Mouse (Mus musculus): ENCODE data around the gene Zfp462. TPM values are rescaled to one million over a fixed set of nuclear protein-coding genes. Genes with fewer than 3 reads are reported as not detected.

Zfp462 gene
- polyA plus RNA-seq, 1 experiment from 2014 or later, result 2.0 TPM

DNA sequence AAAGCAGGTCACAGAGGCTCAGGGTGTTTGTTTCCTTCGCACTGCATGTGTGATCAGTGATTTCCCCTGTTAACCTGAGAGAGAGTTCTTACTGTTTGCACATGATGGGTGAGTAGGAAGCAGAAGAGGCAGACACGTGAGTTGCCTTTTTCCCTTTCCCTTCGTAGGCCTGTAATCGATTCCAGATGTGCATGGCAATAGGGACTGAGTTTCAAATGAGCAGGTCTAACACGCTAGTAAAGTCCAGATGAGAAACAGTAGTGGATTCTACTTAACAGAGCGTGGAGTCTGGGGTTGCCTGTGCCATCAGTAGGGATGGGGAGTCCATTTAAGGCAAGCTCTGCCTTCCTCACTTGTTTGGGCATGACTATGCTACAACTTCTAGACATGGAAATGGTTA is 93.3 kb downstream of the Zfp462 start:
- ATAC-seq (replicated peaks; ENCODE audit: low FRiP score), result no peak
- 71% methylated on average over 6 of the region's 6 CpGs for WGBS

DNA sequence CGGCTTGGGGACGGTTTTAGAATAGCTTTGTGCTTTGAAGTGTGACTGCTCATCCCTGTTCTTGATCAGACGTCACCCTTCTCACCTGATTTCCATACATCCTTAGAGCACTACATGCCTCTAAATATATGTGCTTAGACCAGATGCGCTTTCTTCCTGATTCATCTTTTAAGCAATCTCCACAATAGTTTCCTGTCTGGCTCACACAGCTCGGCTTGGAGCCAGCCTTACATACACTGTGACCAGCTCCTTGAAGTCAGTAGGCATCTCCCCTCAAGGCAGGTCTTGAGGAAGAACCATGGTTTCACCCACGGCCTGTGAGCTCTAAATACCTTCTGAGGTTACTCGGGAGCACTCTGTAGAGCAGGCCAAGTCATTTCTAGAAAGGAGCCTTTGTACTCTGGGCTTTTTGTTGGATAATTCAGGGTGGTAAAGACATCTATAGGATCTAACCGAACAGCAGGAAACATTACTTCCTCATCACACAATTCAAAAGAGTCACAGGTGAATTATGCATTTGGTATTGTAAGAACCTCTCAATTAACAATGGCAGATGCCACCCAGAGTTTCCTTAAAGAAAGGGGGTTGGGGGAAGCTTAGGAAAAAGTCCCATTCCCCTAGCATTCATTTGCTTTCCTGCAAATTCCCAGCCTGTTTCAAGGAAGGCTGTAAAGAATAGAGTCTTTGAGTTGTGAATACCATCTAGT is 95.6 kb downstream of the Zfp462 start:
- H3K4me2 ChIP-seq, result no peak overlapping the region
- H3K4me1 ChIP-seq (replicated peaks; ENCODE audit: control insufficient read depth, insufficient read depth, low read length), result no peaks in the 10 kb centered on the region
- no peak for DNase-seq (ENCODE audit: low spot score)
- no peaks in the 10 kb centered on the region for H3K36me3 ChIP-seq (ENCODE audit: control insufficient read depth, insufficient read depth, low read length)
- ATAC-seq (replicated peaks; ENCODE audit: low FRiP score), result no peak
- H3K4me3 ChIP-seq (ENCODE audit: low read depth, low read length), result no peak overlapping the region
- no peaks in the 10 kb centered on the region for H3K27me3 ChIP-seq (replicated peaks; ENCODE audit: control insufficient read depth, insufficient read depth, low read length)
- 79% methylated on average over 8 of the region's 8 CpGs for WGBS
- H3K9me3 ChIP-seq (ENCODE audit: control insufficient read depth, low read length), result no peaks in the 10 kb centered on the region
- H3K9ac ChIP-seq (ENCODE audit: low read depth, low read length), result no peak overlapping the region
- no peak overlapping the region for H3K27ac ChIP-seq (ENCODE audit: low read depth, low read length)

More for the DNA sequence above, 93.3 kb downstream of the Zfp462 start:
- DNase-seq (ENCODE audit: low spot score), result no peak
- no peak overlapping the region for H3K27ac ChIP-seq (ENCODE audit: low read depth, low read length)
- no peaks in the 10 kb centered on the region for H3K9me3 ChIP-seq (ENCODE audit: control insufficient read depth, low read length)
- no peaks in the 10 kb centered on the region for H3K27me3 ChIP-seq (replicated peaks; ENCODE audit: control insufficient read depth, insufficient read depth, low read length)
- H3K9ac ChIP-seq (ENCODE audit: low read depth, low read length), result no peak overlapping the region
- H3K4me3 ChIP-seq (ENCODE audit: low read depth, low read length), result no peak overlapping the region
- H3K4me1 ChIP-seq (replicated peaks; ENCODE audit: control insufficient read depth, insufficient read depth, low read length), result no peaks in the 10 kb centered on the region
- H3K36me3 ChIP-seq (ENCODE audit: control insufficient read depth, insufficient read depth, low read length), result no peaks in the 10 kb centered on the region
- H3K4me2 ChIP-seq, result no peak overlapping the region

DNA sequence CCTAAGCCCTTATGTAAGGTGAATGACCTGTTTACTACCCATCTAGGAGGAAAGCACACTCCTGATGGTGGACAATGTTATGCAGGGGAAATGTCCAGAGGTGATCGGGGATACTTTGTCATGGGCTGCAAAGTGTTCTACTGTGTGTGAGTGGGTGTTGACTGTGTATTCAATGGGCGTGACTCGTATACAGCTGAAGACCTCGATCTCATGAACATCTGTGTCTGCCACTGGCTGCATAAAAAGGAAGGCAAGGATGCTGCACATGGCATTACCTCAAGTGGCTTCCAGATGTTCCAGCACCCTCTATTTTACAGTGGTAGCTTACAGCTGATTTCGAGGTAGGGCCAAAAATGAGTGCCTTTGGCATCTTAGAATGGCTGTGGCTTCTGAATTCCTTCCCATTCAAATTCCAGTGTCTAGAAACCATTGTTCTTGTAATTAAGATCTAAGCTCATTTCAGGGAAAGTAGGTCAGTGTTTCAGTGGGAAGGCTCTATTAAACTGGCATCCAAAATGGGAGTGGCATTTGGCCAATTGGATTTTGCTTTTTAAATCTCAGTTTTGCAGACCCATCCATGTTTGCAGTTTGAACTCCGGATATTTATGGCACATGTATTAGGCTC is 96.4 kb downstream of the Zfp462 start:
- 88% methylated on average over 6 of the region's 6 CpGs for WGBS
- ATAC-seq (replicated peaks; ENCODE audit: low FRiP score), result no peak

DNA sequence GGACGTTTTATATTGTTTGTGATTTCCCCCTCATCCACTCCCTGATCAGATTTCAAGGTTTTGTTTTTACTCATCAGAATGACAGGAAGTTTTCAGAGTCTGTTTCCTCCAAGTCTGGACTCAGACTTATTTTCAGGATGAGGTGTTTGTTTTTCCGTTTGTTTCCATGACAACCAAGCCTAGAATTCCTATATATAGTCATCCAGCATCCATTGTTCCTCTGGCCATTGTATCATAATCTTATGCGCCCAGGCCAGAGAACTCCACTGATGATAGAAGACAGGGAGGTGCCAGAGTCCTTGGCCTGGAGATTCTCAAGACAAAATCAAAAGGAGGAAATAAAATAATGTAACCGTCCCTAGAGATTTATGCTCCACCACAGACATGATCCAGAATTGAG is 97.7 kb downstream of the Zfp462 start:
- no peak overlapping the region for H3K9ac ChIP-seq (ENCODE audit: low read depth, low read length)
- no peaks in the 10 kb centered on the region for H3K27me3 ChIP-seq (replicated peaks; ENCODE audit: control insufficient read depth, insufficient read depth, low read length)
- ATAC-seq (replicated peaks; ENCODE audit: low FRiP score) (no peak), DNase-seq (ENCODE audit: low spot score) (no peak)
- H3K9me3 ChIP-seq (ENCODE audit: control insufficient read depth, low read length), result no peaks in the 10 kb centered on the region
- H3K4me1 ChIP-seq (replicated peaks; ENCODE audit: control insufficient read depth, insufficient read depth, low read length), result no peaks in the 10 kb centered on the region
- H3K27ac ChIP-seq (ENCODE audit: low read depth, low read length), result no peak overlapping the region; the same call in 1 of the 2 replicates
- no peak overlapping the region for H3K4me2 ChIP-seq
- H3K4me3 ChIP-seq (ENCODE audit: low read depth, low read length), result no peak overlapping the region
- H3K36me3 ChIP-seq (ENCODE audit: control insufficient read depth, insufficient read depth, low read length), result no peaks in the 10 kb centered on the region
- 63% methylated on average over 4 of the region's 4 CpGs for WGBS

More for the DNA sequence above, 96.4 kb downstream of the Zfp462 start:
- Histone ChIP-seq H3K4me3 (ENCODE audit: low read depth, low read length) (no peak overlapping the region), H3K36me3 (ENCODE audit: control insufficient read depth, insufficient read depth, low read length) (no peaks in the 10 kb centered on the region), H3K27me3 (replicated peaks; ENCODE audit: control insufficient read depth, insufficient read depth, low read length) (no peaks in the 10 kb centered on the region), H3K4me2 (no peak overlapping the region), H3K9ac (ENCODE audit: low read depth, low read length) (no peak overlapping the region), H3K27ac (ENCODE audit: low read depth, low read length) (no peak overlapping the region), H3K9me3 (ENCODE audit: control insufficient read depth, low read length) (no peaks in the 10 kb centered on the region), H3K4me1 (replicated peaks; ENCODE audit: control insufficient read depth, insufficient read depth, low read length) (no peaks in the 10 kb centered on the region)
- DNase-seq (ENCODE audit: low spot score), result no peak

DNA sequence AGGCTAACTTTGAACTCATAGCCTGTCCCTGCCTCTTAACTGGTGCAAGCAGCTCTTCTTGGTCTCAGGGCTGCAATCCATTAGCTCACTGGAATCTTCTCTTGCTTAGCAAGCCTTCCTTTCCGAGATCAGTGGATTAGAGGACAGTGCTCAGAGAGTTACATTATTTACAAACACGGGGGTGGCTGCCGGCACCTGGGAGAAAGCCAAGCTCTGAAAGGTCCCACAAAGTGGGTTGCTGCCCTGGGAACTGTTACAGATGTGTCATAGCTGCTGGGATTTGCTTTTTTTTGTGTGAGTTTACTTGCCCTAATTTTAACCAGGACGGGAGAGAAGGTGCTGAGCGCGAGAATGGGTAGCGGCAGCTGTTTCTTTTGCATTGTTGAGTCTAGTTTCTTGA is 102.4 kb downstream of the Zfp462 start:
- no peak overlapping the region for H3K4me3 ChIP-seq (ENCODE audit: low read depth, low read length)
- no peaks in the 10 kb centered on the region for H3K9me3 ChIP-seq (ENCODE audit: control insufficient read depth, low read length)
- DNase-seq (ENCODE audit: low spot score) (no peak), ATAC-seq (replicated peaks; ENCODE audit: low FRiP score) (no peak)
- H3K4me2 ChIP-seq, result no peak overlapping the region
- no peaks in the 10 kb centered on the region for H3K27me3 ChIP-seq (replicated peaks; ENCODE audit: control insufficient read depth, insufficient read depth, low read length)
- H3K9ac ChIP-seq (ENCODE audit: low read depth, low read length), result no peak overlapping the region
- H3K4me1 ChIP-seq (replicated peaks; ENCODE audit: control insufficient read depth, insufficient read depth, low read length), result no peaks in the 10 kb centered on the region
- 80% methylated on average over 7 of the region's 7 CpGs for WGBS
- no peaks in the 10 kb centered on the region for H3K36me3 ChIP-seq (ENCODE audit: control insufficient read depth, insufficient read depth, low read length)
- no peak overlapping the region for H3K27ac ChIP-seq (ENCODE audit: low read depth, low read length)

DNA sequence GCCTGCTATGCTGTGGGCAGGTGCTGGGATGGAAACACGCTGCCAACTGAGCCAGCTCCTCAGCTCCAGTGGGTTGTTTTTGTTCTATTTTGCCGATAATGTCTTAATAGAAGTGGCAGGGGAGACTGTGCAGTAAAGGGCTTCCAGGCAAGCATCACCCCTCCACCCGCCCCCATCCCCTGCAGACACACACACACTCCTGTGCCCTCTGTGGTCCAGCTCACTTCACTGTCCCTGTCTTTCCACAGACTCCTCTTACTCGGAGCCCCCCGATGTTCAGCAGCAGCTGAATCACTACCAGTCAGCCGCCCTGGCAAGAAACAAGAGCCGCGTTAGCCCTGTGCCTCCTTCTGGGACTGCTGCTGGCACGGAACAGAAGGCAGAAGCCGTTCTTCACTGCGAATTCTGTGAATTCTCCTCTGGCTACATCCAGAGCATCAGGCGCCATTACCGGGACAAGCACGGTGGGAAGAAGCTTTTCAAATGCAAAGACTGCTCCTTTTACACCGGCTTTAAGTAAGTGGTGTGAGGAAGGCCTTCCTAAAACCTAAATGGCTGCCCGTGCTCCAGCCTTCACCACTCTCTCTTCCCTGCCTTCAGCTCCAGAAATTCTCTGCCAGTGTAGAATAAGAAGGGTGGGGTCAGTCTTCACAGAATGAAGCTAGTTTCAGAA is 105.2 kb downstream of the Zfp462 start:
- Histone ChIP-seq H3K27ac (ENCODE audit: low read depth, low read length) (no peak overlapping the region), H3K4me2 (no peak overlapping the region), H3K4me1 (replicated peaks; ENCODE audit: control insufficient read depth, insufficient read depth, low read length) (no peaks in the 10 kb centered on the region), H3K36me3 (ENCODE audit: control insufficient read depth, insufficient read depth, low read length) (no peaks in the 10 kb centered on the region), H3K27me3 (replicated peaks; ENCODE audit: control insufficient read depth, insufficient read depth, low read length) (no peaks in the 10 kb centered on the region), H3K9ac (ENCODE audit: low read depth, low read length) (no peak overlapping the region), H3K4me3 (ENCODE audit: low read depth, low read length) (no peak overlapping the region), H3K9me3 (ENCODE audit: control insufficient read depth, low read length) (no peaks in the 10 kb centered on the region)
- ATAC-seq (replicated peaks; ENCODE audit: low FRiP score) (no peak), DNase-seq (ENCODE audit: low spot score) (no peak)
- 67% methylated on average over 16 of the region's 16 CpGs for WGBS

DNA sequence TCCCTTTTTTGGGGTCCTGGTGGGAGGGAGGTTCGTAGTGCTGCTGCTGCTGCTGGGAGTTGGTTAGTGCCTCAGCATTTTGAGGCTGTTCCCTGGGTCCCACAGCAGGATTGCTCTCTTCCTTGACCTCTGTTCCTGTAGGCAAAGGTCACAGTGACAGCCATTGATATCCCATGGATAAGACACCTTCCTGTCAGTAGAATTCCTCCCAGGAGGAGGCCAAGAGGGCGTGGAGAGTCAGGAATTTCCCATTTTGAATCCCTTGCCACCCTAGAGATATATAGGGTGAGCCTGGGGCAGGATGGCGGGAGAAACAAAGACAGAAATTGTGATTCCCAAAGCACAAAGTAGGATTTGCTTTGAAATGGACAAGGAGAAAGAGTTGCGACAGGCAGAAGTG is 106.5 kb downstream of the Zfp462 start:
- WGBS, result 78% methylated on average over 4 of the region's 4 CpGs
- Histone ChIP-seq H3K4me3 (ENCODE audit: low read depth, low read length) (no peak overlapping the region), H3K4me1 (replicated peaks; ENCODE audit: control insufficient read depth, insufficient read depth, low read length) (no peaks in the 10 kb centered on the region), H3K9ac (ENCODE audit: low read depth, low read length) (no peak overlapping the region), H3K4me2 (no peak overlapping the region), H3K9me3 (ENCODE audit: control insufficient read depth, low read length) (no peaks in the 10 kb centered on the region), H3K36me3 (ENCODE audit: control insufficient read depth, insufficient read depth, low read length) (no peaks in the 10 kb centered on the region), H3K27ac (ENCODE audit: low read depth, low read length) (no peak overlapping the region), H3K27me3 (replicated peaks; ENCODE audit: control insufficient read depth, insufficient read depth, low read length) (no peaks in the 10 kb centered on the region)
- DNase-seq (ENCODE audit: low spot score) (no peak), ATAC-seq (replicated peaks; ENCODE audit: low FRiP score) (no peak)

DNA sequence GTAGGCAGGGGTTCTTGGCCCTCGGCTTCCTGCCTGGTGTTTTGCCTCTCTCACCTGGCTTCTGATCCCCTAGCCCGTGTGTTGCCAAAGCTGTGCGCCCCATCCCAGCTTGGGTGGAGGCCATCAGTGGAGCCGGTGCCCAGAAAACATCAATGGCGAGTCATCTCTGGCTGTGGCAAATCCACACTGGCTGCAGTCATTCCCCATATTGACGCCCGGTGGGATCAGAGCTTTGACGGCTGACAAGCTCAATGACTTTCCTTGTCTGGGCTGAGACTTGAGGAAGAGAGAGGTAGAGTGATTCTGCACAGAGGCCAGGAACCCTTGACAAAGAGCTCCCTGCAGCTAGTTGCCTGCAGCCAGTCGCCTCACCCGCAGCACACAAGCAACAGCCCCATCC is 107.8 kb downstream of the Zfp462 start:
- no peaks in the 10 kb centered on the region for H3K9me3 ChIP-seq (ENCODE audit: control insufficient read depth, low read length)
- 90% methylated on average over 10 of the region's 10 CpGs for WGBS
- no peaks in the 10 kb centered on the region for H3K36me3 ChIP-seq (ENCODE audit: control insufficient read depth, insufficient read depth, low read length)
- H3K4me2 ChIP-seq, result no peak overlapping the region
- H3K4me3 ChIP-seq (ENCODE audit: low read depth, low read length), result no peak overlapping the region
- no peak for ATAC-seq (replicated peaks; ENCODE audit: low FRiP score)
- no peak overlapping the region for H3K27ac ChIP-seq (ENCODE audit: low read depth, low read length)
- H3K27me3 ChIP-seq (replicated peaks; ENCODE audit: control insufficient read depth, insufficient read depth, low read length), result no peaks in the 10 kb centered on the region
- no peak for DNase-seq (ENCODE audit: low spot score)
- no peaks in the 10 kb centered on the region for H3K4me1 ChIP-seq (replicated peaks; ENCODE audit: control insufficient read depth, insufficient read depth, low read length)
- no peak overlapping the region for H3K9ac ChIP-seq (ENCODE audit: low read depth, low read length)

All from liver, embryonic 11.5 days (tissue).